Mouse (Mus musculus) ZHBTc4 (cell line): ENCODE data around the gene Ncor1.
"Not testable (repeated sequence)": the region's sequence is repeated elsewhere in the genome, so short reads cannot be mapped to it uniquely, and the experiment has no call there.

Experiments
- DNase-seq: peaks from one replicate; pipeline ENCODE4 v3.0.0-alpha.2; 2011; ENCODE audit warnings: low read depth, low spot score

The Ncor1 gene

GRCm38 (mm10) chr11:62458780-62459179 lies 439 bp upstream of the Ncor1 start:
- no peak for DNase-seq

- no peak for DNase-seq
Measured at GRCm38 (mm10) chr11:62457891-62458270, 460 bp downstream of the Ncor1 start.

- DNase-seq = peak; percentile 97
Measured at GRCm38 (mm10) chr11:62457241-62457890, 975 bp downstream of the Ncor1 start.

- peak; percentile 65 for DNase-seq
Measured at GRCm38 (mm10) chr11:62456483-62457172, 1.7 kb downstream of the Ncor1 start.

GRCm38 (mm10) chr11:62456021-62456482 lies 2.3 kb downstream of the Ncor1 start:
- DNase-seq = no peak

GRCm38 (mm10) chr11:62455193-62455592 lies 3.1 kb downstream of the Ncor1 start:
- DNase-seq = no peak

GRCm38 (mm10) chr11:62448971-62449370 lies 9.4 kb downstream of the Ncor1 start:
- no peak for DNase-seq

- no peak for DNase-seq
Measured at GRCm38 (mm10) chr11:62445799-62446198, 12.5 kb downstream of the Ncor1 start.

GRCm38 (mm10) chr11:62440670-62441315 lies 17.5 kb downstream of the Ncor1 start:
- peak; percentile 56 for DNase-seq

- DNase-seq = no peak
Measured at GRCm38 (mm10) chr11:62432211-62432610, 26.1 kb downstream of the Ncor1 start.

GRCm38 (mm10) chr11:62427105-62427504 lies 31.2 kb downstream of the Ncor1 start:
- DNase-seq = peak; percentile 84

GRCm38 (mm10) chr11:62426266-62426665 lies 32.1 kb downstream of the Ncor1 start:
- no peak for DNase-seq

GRCm38 (mm10) chr11:62424525-62424924 lies 33.8 kb downstream of the Ncor1 start:
- DNase-seq = peak; percentile 89

- peak; percentile 69 for DNase-seq
Measured at GRCm38 (mm10) chr11:62415026-62415425, 43.3 kb downstream of the Ncor1 start.

- no peak for DNase-seq
Measured at GRCm38 (mm10) chr11:62409611-62410010, 48.7 kb downstream of the Ncor1 start.

GRCm38 (mm10) chr11:62408848-62409247 lies 49.5 kb downstream of the Ncor1 start:
- DNase-seq = no peak

- peak; percentile 46 for DNase-seq
Measured at GRCm38 (mm10) chr11:62396405-62396804, 61.9 kb downstream of the Ncor1 start.

GRCm38 (mm10) chr11:62388331-62388679 lies 70.0 kb downstream of the Ncor1 start:
- DNase-seq = no peak

GRCm38 (mm10) chr11:62387608-62388330 lies 70.6 kb downstream of the Ncor1 start:
- DNase-seq = no peak

GRCm38 (mm10) chr11:62377202-62377851 lies 81.0 kb downstream of the Ncor1 start:
- not testable (repeated sequence) for DNase-seq

- no peak for DNase-seq
Measured at GRCm38 (mm10) chr11:62371776-62372175, 86.6 kb downstream of the Ncor1 start.

GRCm38 (mm10) chr11:62369924-62370323 lies 88.4 kb downstream of the Ncor1 start:
- DNase-seq = no peak
